Mouse (Mus musculus): ENCODE results near the gene Ccdc60. TPM values are rescaled to one million over a fixed set of nuclear protein-coding genes. Genes with fewer than 3 reads are reported as not detected.

Gene Ccdc60
- polyA plus RNA-seq, 1 experiment from 2014 or later, result 0.56 TPM

GRCm38 (mm10) chr5:116271511-116272227 is 17.1 kb downstream of the Ccdc60 start:
- no peak for DNase-seq (ENCODE audit: low spot score)

GRCm38 (mm10) chr5:116269212-116270145 is 19.3 kb downstream of the Ccdc60 start:
- no peak for DNase-seq (ENCODE audit: low spot score)

- no peak for DNase-seq (ENCODE audit: low spot score)
Measured at GRCm38 (mm10) chr5:116262689-116263088, 26.1 kb downstream of the Ccdc60 start.

GRCm38 (mm10) chr5:116261944-116262343 is 26.8 kb downstream of the Ccdc60 start:
- DNase-seq (ENCODE audit: low spot score), result no peak

GRCm38 (mm10) chr5:116260356-116260755 is 28.4 kb downstream of the Ccdc60 start:
- no peak for DNase-seq (ENCODE audit: low spot score)

- no peak for DNase-seq (ENCODE audit: low spot score)
Measured at GRCm38 (mm10) chr5:116258321-116258860, 30.4 kb downstream of the Ccdc60 start.

- no peak for DNase-seq (ENCODE audit: low spot score)
Measured at GRCm38 (mm10) chr5:116253914-116254313, 34.9 kb downstream of the Ccdc60 start.

- DNase-seq (ENCODE audit: low spot score), result no peak
Measured at GRCm38 (mm10) chr5:116252186-116252585, 36.6 kb downstream of the Ccdc60 start.

- no peak for DNase-seq (ENCODE audit: low spot score)
Measured at GRCm38 (mm10) chr5:116246642-116247041, 42.1 kb downstream of the Ccdc60 start.

GRCm38 (mm10) chr5:116244476-116244875 is 44.3 kb downstream of the Ccdc60 start:
- DNase-seq (ENCODE audit: low spot score), result no peak

GRCm38 (mm10) chr5:116243622-116244021 is 45.2 kb downstream of the Ccdc60 start:
- no peak for DNase-seq (ENCODE audit: low spot score)

GRCm38 (mm10) chr5:116231841-116232643 is 56.7 kb downstream of the Ccdc60 start:
- peak; percentile 73 for DNase-seq (ENCODE audit: low spot score)

GRCm38 (mm10) chr5:116228414-116228813 is 60.4 kb downstream of the Ccdc60 start:
- DNase-seq (ENCODE audit: low spot score), result no peak

GRCm38 (mm10) chr5:116224023-116224422 is 64.8 kb downstream of the Ccdc60 start:
- no peak for DNase-seq (ENCODE audit: low spot score)

- DNase-seq (ENCODE audit: low spot score), result no peak
Measured at GRCm38 (mm10) chr5:116221916-116222315, 66.9 kb downstream of the Ccdc60 start.

- no peak for DNase-seq (ENCODE audit: low spot score)
Measured at GRCm38 (mm10) chr5:116219288-116219687, 69.5 kb downstream of the Ccdc60 start.

- peak; percentile 5 for DNase-seq (ENCODE audit: low spot score)
Measured at GRCm38 (mm10) chr5:116212706-116213105, 76.1 kb downstream of the Ccdc60 start.

- DNase-seq (ENCODE audit: low spot score), result no peak
Measured at GRCm38 (mm10) chr5:116209378-116210091, 79.2 kb downstream of the Ccdc60 start.

GRCm38 (mm10) chr5:116208741-116209368 is 79.9 kb downstream of the Ccdc60 start:
- no peak for DNase-seq (ENCODE audit: low spot score)

- no peak for DNase-seq (ENCODE audit: low spot score)
Measured at GRCm38 (mm10) chr5:116202692-116203091, 86.1 kb downstream of the Ccdc60 start.
